Mouse (Mus musculus) G1E (cell line): ENCODE data around the gene Cfap44. TPM values are rescaled to one million over a fixed set of nuclear protein-coding genes. Genes with fewer than 3 reads are reported as not detected.

ENCODE experiments used
- ATAC-seq: 2 replicates; pipeline ENCODE4 v1.8.0; 2016; ENCODE audit warnings: mild to moderate bottlenecking; ENCODE audit not compliant: insufficient number of reproducible peaks, poor library complexity, low FRiP score, severe bottlenecking; ENCODE audit errors: extremely low read depth
- DNase-seq: peaks from one replicate; pipeline ENCODE4 v3.0.0; 2012; ENCODE audit warnings: low spot score
- H3K27me3 ChIP-seq: 2 replicates; pipeline ENCODE4 v1.6.1; 2012; ENCODE audit warnings: mild to moderate bottlenecking, low read length, inconsistent platforms; ENCODE audit not compliant: insufficient read depth
- H3K36me3 ChIP-seq: replicated peaks from 2 replicates; pipeline ENCODE3; 2012; ENCODE audit warnings: mild to moderate bottlenecking, inconsistent platforms
- H3K4me1 ChIP-seq: 2 replicates; pipeline ENCODE4 v1.6.1; 2012; ENCODE audit warnings: low read depth, low read length, inconsistent platforms, mixed read lengths; ENCODE audit not compliant: insufficient read depth
- H3K4me3 ChIP-seq: 2 replicates; pipeline ENCODE4 v1.5.1; 2012; ENCODE audit warnings: low read depth, mild to moderate bottlenecking, inconsistent platforms, low read length, moderate library complexity, mixed read lengths
- H3K9me3 ChIP-seq: replicated peaks from 2 replicates; pipeline ENCODE4 v1.6.1; 2012; ENCODE audit warnings: inconsistent platforms
- CTCF ChIP-seq: IDR thresholded peaks from 2 replicates; pipeline ENCODE4 v1.5.1; 2012; ENCODE audit warnings: low read depth, low read length, inconsistent platforms, mixed read lengths
- GATA1 ChIP-seq: IDR thresholded peaks from 2 replicates; pipeline ENCODE4 v1.6.1; 2012; ENCODE audit warnings: borderline replicate concordance, low read length, inconsistent platforms, mixed read lengths
- GATA2 ChIP-seq: IDR thresholded peaks from 2 replicates; pipeline ENCODE4 v1.6.1; 2012; ENCODE audit warnings: low read depth, low read length, inconsistent platforms, borderline replicate concordance
- POLR2AphosphoS5 ChIP-seq: IDR thresholded peaks from 2 replicates; pipeline ENCODE4 v1.6.1; 2012; ENCODE audit warnings: low read depth, low read length, inconsistent platforms; ENCODE audit not compliant: insufficient replicate concordance
- TAL1 ChIP-seq: conservative IDR thresholded peaks from 2 replicates; pipeline ENCODE4 v1.6.1; 2012; ENCODE audit warnings: low read depth, low read length, inconsistent platforms, mixed read lengths
- polyA plus RNA-seq: library from polyadenylated mRNA; stranded (reverse); fragments of >175 nt; gene quantifications from 2 replicates; pipeline ENCODE4 v1.2.3, GENCODE M21; 2012
- total RNA-seq, 2 experiments: library from RNA; stranded (forward) in 1 of 2; stranded (reverse) in 1 of 2; fragments of 200-1000 nt in 1 of 2; fragments of >200 nt in 1 of 2; fragmentation: Nextera tagmentation in 1 of 2; gene quantifications; 2 replicates each; pipeline ENCODE4 v1.2.3; 2014 to 2017

The Cfap44 gene
- total and polyA plus RNA-seq, 3 experiments = 0.22 TPM; not detected in 2

DNA sequence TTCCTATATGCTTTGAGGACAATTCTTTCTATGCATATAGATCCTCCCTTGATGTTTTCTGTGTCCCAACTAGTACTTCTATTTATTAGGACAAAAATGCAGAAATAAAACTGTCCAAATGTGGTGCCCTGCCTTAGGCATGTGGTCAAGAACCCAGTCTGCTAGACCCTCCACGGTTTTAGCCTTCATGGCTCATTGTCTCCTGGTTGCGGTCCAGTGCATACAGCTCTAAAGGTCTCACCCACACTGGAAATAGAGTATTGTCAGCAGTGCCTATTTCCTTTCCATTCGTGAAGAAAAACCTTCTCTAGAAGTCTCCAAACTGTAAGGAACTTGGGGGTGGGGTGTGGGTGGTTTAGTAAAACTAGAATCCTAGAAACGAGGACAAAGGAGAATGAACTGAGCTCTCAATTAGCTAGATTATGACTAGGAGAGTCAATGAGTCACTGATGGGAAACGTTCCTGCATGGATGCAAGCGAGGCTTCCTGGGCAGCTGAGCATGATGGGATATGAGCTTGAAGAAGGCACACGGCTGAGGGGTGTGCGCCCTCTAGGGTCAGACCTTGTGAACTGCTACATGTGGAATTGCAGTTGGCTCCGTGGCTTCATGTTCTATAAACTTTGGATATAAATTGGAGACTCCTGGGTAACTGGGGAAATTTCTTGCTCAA, 2.6 kb upstream of the Cfap44 start:
- TF ChIP-seq CTCF (peak; percentile 95), GATA1 (no peak)
- DNase-seq (peak; percentile 25), ATAC-seq (peak; percentile 70)
- peaks cover 13% of the 10 kb centered on the region for H3K4me1 ChIP-seq
- peaks cover 9% of the 10 kb centered on the region for H3K27me3 ChIP-seq
- peaks cover 23% of the 10 kb centered on the region for H3K36me3 ChIP-seq
- no peak overlapping the region for H3K4me3 ChIP-seq
- H3K9me3 ChIP-seq = no peaks in the 10 kb centered on the region

DNA sequence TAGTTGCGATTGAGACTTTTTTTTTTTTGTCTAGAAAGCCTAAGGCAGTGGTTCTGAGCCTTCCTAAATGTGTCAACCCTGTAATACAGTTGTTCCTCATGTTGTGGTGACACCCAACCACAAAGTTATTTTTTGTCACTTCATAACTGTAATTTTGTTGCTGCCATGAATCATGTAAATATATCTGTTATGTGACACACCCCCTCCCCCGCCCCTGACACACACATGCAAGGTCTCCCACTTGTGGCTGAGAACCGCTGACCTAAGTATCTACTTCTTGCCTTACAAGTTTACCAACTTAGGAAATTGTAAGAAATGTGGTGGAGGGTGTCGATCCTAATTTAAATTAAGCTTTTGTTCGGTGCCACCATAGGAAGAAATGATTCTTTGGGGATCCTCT, 10.3 kb downstream of the Cfap44 start:
- no peak overlapping the region for H3K4me3 ChIP-seq
- DNase-seq (no peak), ATAC-seq (no peak)
- H3K9me3 ChIP-seq = no peaks in the 10 kb centered on the region
- H3K27me3 ChIP-seq = peaks cover 5% of the 10 kb centered on the region; the same call in 1 of the 2 replicates
- TF ChIP-seq CTCF = no peak
- TF ChIP-seq TAL1 = no peak
- TF ChIP-seq GATA1 = no peak
- no peak for TF ChIP-seq GATA2
- TF ChIP-seq POLR2AphosphoS5 = no peak
- H3K36me3 ChIP-seq = no peaks in the 10 kb centered on the region
- no peaks in the 10 kb centered on the region for H3K4me1 ChIP-seq

DNA sequence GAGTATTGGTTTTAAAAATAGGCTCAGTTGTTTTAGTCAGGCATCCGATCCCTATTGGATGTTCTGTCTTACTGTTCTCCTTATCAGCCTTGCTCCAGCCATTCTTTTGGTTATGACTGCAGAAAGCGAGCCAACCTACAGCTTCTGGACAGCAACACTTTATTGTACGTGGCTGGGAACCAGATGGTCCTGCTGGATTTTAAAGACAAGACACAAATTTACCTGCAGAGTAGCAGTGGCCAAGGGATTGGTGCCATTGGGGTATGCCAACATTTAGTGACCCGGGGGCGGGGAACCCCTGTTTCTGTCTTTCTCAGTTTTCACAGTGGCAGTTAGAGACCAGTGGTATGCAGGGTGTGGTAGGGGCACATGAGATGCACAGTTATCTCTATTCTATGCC, 12.6 kb downstream of the Cfap44 start:
- H3K9me3 ChIP-seq = no peaks in the 10 kb centered on the region
- TF ChIP-seq TAL1 = no peak
- TF ChIP-seq GATA2 = no peak
- no peak for TF ChIP-seq CTCF
- TF ChIP-seq POLR2AphosphoS5 = no peak
- no peak for TF ChIP-seq GATA1
- no peaks in the 10 kb centered on the region for H3K4me1 ChIP-seq
- no peak for DNase-seq
- ATAC-seq = no peak
- H3K4me3 ChIP-seq = no peak overlapping the region
- no peaks in the 10 kb centered on the region for H3K36me3 ChIP-seq
- peaks cover 6% of the 10 kb centered on the region; the same call in 1 of the 2 replicates for H3K27me3 ChIP-seq

DNA sequence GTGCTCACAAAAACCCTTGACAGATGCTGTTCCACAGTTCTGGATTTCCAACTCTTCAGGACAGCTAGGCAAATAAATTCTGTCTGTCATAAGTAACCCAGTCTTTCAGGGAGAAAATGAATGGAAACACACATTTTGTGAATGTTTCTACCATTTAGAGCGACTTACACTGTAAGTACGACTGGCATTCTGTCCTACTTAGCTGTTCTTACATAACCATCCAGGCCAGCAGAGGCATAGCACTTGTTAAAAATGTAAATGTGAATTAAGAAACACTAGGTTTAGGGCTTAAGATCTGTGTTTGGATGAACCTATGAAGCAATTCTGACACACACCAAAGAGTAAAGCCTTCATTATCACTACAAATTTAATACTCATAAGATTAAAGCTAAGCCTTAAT, 13.7 kb downstream of the Cfap44 start:
- ATAC-seq (no peak), DNase-seq (no peak)
- Histone ChIP-seq H3K27me3 (peaks cover 6% of the 10 kb centered on the region; the same call in 1 of the 2 replicates), H3K36me3 (no peaks in the 10 kb centered on the region), H3K4me1 (no peaks in the 10 kb centered on the region), H3K4me3 (no peak overlapping the region), H3K9me3 (no peaks in the 10 kb centered on the region)
- TF ChIP-seq CTCF (no peak), GATA1 (no peak), GATA2 (no peak), POLR2AphosphoS5 (no peak), TAL1 (no peak)

- no peaks in the 10 kb centered on the region for H3K36me3 ChIP-seq
- no peak for TF ChIP-seq GATA1
- TF ChIP-seq POLR2AphosphoS5 = no peak
- no peak for TF ChIP-seq GATA2
- TF ChIP-seq TAL1 = no peak
- no peak for TF ChIP-seq CTCF
- H3K27me3 ChIP-seq = peaks cover 2% of the 10 kb centered on the region; the same call in 1 of the 2 replicates
- H3K4me3 ChIP-seq = no peak overlapping the region
- H3K4me1 ChIP-seq = no peaks in the 10 kb centered on the region
- H3K9me3 ChIP-seq = no peaks in the 10 kb centered on the region
- ATAC-seq = no peak
- DNase-seq = no peak
Observed at GRCm38 (mm10) chr16:44410176-44410575, 15.6 kb downstream of the Cfap44 start.

- Histone ChIP-seq H3K36me3 (no peaks in the 10 kb centered on the region), H3K4me1 (no peaks in the 10 kb centered on the region), H3K27me3 (no peaks in the 10 kb centered on the region), H3K4me3 (no peak overlapping the region), H3K9me3 (no peaks in the 10 kb centered on the region)
- DNase-seq (no peak), ATAC-seq (no peak)
- TF ChIP-seq CTCF (no peak), GATA2 (no peak), GATA1 (no peak)
Observed at GRCm38 (mm10) chr16:44417596-44417995, 23.0 kb downstream of the Cfap44 start.
